Mouse (Mus musculus) heart, adult 8-10 months (tissue): ENCODE data around the gene Hist1h4m. TPM values are rescaled to one million over a fixed set of nuclear protein-coding genes. Genes with fewer than 3 reads are reported as not detected.
A peak's percentile ranks its signal among the peaks of the same experiment; 100 is the strongest.
"Not testable (repeated sequence)": the region's sequence is repeated elsewhere in the genome, so short reads cannot be mapped to it uniquely, and the experiment has no call there.

Experiments used
- DNase-seq: peaks from one replicate; pipeline ENCODE4 v3.0.0; 2022; ENCODE audit warnings: low spot score
- microRNA-seq: library from miRNA; unstranded; fragments of <30 nt; microRNA quantifications from one replicate; pipeline ENCODE4 v1.2.0, GENCODE M21; 2022
- total RNA-seq, 4 experiments: library from RNA; stranded (reverse); gene quantifications; 2 replicates each; pipeline ENCODE4 v1.2.4; 2022

The Hist1h4m gene
- total RNA-seq, 4 experiments from 2014 or later = 22.8 to 37.8 (median 29.3) TPM

DNA sequence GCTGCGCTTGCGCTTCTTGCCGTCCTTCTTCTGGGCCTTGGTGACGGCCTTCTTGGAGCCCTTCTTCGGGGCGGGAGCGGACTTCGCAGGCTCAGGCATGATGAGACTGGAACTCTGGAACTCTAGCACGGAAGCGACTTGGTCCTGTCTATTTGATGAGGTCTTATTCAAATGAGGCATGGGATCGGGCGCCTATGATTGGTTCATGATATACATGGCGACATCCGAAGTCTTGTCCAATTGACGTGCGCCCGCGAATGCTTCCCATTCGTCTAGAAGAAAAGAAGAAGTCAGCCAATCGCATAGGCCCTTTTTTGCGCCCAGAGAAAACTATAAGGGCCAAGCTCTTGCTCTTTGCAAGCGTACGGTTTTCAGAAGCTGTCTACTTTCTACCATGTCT, 1.5 kb upstream of the Hist1h4m start, which contains the start of the genes Hist1h2bq and Hist1h2ao:
Hist1h2bq (minus strand) TSS at position 125 of the 400 bp plus-strand sequence.
Hist1h2ao (plus strand) TSS at position 393 of the 400 bp plus-strand sequence.
- DNase-seq = not testable (repeated sequence)

- DNase-seq = not testable (repeated sequence)
Observed at GRCm38 (mm10) chr13:21811074-21811473, 472 bp upstream of the Hist1h4m start.

DNA sequence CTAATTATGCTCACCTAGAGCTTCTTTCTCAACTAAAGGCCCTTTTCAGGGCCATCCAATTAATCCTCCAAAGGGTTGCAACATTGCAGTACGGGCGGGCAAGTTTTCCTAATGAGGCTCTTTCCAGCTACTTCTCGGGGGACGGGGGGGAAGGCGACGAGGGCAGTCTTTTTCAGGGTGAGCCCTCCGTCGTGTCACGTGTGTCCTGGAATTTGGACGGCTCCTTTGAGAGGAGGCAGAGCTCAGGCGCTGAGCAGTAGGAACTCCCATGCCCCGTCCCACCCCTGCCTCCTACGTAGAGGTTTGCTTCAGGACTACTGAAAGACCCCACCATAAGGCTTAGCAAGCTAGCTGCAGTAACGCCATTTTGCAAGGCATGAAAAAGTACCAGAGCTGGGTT, 546 bp downstream of the Hist1h4m start:
- not testable (repeated sequence) for DNase-seq

GRCm38 (mm10) chr13:21820082-21820890, 8.7 kb downstream of the Hist1h4m start:
- DNase-seq = not testable (repeated sequence)

DNA sequence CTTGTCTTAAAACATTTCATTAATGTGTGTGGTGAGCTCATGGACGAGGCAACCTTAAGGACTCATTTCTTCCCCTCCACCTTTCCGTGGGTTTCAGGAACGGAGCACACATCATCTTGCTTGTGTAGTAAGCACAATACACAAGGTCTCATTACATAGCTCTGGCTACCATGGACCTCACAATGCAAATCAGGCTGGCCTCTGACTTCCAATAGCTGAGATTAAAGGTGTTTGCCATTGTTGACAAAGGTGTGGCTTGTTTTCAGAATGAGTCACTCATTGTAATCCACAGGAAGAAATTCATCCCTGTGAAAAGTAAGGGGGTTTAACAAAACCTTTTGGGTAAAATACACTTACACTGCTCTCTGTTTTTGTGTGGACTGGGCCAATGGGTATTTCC, 17.0 kb downstream of the Hist1h4m start:
- no peak for DNase-seq

DNA sequence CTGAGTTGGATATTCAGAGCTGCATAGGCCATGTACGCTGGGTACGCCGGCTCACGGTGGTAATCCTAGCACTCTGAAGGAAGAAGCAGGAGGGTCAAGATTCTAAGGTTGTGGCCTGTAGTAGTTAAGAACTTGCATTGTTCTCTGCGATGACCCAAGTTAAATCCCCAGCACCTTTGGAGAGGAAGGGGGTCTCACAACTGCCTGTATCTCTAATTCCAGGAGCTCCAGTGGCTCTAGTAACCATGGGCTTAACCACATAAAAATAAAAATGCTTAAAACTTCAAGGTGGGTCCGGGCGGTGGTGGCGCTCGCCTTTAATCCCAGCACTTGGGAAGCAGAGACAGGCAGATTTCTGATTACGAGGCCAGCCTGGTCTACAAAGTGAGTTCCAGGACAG, 18.8 kb downstream of the Hist1h4m start:
- no peak for DNase-seq

GRCm38 (mm10) chr13:21831418-21832394, 20.2 kb downstream of the Hist1h4m start, which contains the start of gene Hist1h4n:
Hist1h4n (minus strand) TSS chr13:21832196.
- DNase-seq = peak; percentile 41

- not testable (repeated sequence) for DNase-seq
Observed at GRCm38 (mm10) chr13:21833461-21833860, 21.9 kb downstream of the Hist1h4m start, which contains the start of the genes Hist1h2ap and Hist1h2br. Hist1h2ap (minus strand) TSS chr13:21833507. Hist1h2br (plus strand) TSS chr13:21833743.

- not testable (repeated sequence) for DNase-seq
Observed at GRCm38 (mm10) chr13:21840508-21840907, 29.0 kb downstream of the Hist1h4m start.

GRCm38 (mm10) chr13:21846356-21846755, 34.8 kb downstream of the Hist1h4m start:
- not testable (repeated sequence) for DNase-seq

DNA sequence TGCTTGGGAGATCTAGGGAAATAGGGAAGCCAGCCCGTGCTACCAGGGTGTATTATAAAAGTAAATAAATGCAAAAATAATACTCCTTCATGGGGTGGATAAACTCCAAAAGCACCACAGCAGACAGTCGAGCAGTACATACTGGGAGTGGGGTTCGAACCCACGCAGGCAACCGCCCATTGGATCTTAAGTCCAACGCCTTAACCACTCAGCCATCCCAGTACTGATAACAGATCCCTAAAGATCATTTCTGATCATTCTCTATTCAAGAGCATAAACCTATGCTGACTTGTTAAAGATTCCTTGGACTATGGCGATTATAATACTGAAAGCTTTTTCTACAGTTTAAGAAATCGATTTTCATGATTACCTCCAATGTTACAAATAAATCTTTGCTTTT, 36.3 kb downstream of the Hist1h4m start:
- no peak for DNase-seq

DNA sequence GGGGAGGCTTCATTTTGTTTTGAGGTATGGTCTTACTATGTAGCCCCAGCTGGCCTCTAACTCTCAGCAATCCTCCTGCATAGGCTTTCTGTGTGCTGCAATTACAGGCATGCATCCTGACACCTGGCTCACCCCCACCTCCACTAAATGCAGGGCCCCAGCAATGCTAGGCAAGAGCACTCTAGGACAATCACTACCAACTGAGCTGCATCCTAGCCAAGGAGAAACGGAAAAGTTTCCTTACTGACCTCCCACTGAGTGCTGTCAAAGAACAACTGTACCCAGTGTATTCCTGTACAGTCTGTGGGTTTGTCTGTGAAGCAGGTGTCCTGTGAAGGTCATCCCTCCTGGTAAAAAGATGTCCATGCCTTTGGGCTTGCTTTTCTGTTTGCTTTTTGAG, 39.1 kb downstream of the Hist1h4m start:
- not testable (repeated sequence) for DNase-seq

- peak; percentile 87 for DNase-seq
Observed at GRCm38 (mm10) chr13:21852215-21852945, 40.8 kb downstream of the Hist1h4m start.

- DNase-seq = peak; percentile 85
Observed at GRCm38 (mm10) chr13:21855146-21855545, 43.6 kb downstream of the Hist1h4m start.

DNA sequence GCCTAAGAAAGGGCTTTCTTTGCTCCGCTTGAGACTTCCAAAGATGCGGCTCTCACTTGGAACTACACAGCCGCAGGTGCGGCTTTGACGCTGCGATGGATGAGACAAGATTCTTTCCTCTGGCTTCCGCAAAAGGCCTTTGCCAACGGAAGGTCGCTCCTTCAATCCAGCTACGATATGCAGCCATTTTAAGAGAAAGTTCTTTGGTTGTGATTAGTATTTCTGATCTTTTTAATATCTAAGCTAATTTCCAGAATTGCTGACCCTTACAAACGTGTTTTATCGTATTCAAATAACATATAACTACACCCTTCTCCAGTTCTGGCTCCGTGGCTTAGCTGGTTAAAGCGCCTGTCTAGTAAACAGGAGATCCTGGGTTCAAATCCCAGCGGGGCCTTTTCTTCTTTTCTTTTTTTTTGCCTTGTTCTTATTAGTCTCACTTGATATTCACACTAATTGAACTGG, 44.2 kb downstream of the Hist1h4m start:
- DNase-seq = peak; percentile 83

DNA sequence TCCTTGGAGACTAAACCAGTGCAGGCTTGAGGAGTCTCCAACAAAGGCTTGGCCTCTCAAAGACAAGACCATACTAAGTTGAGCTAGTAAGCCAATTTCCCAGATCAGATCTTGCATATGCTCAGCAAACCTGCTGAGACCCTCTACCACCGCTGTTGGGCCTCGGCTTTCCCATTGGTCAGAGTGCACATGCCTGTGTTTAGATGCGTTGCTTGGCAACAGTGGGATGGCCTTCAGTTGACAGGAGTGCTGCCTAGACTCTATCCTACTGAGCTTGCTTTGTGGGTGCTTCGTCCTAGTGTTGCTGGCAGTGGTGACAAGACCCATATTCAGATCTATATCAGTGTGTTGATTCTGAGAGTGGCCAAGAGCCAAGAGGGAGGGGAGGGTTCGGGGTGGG, 50.1 kb downstream of the Hist1h4m start:
- DNase-seq = no peak

Small RNA genes within 50 kb of the gene (microRNA-seq; reads per million reads assigned to microRNA genes)
- not detected for gene Gm19658
- gene Gm44346 = not detected
- gene Gm44466 = not detected

Other genes starting within 250 kb of the Hist1h4m start
- not detected for gene Olfr1364, start 230.0 kb upstream of the Hist1h4m start, total RNA-seq
- gene Olfr1362, start 197.7 kb upstream of the Hist1h4m start, total RNA-seq = not detected
- gene Olfr11, start 169.2 kb upstream of the Hist1h4m start, total RNA-seq = not detected
- gene Olfr1361, start 148.4 kb upstream of the Hist1h4m start, total RNA-seq = not detected
- gene Olfr1360, start 134.3 kb upstream of the Hist1h4m start, total RNA-seq = not detected
- gene Olfr1359, start 113.6 kb upstream of the Hist1h4m start, total RNA-seq = not detected
- 10 to 100 TPM in 1 of 4 experiments, 1 to 10 TPM in 3; 5.4 to 11.8 (median 8.0) TPM for gene Hist1h2bl, start 95.6 kb upstream of the Hist1h4m start, total RNA-seq
- gene Hist1h2ai, start 95.3 kb upstream of the Hist1h4m start, total RNA-seq = 10 to 100 TPM in 2 of 4 experiments, 1 to 10 TPM in 1, not detected in 1; 1.1 to 17.1 (median 12.1) TPM
- 10 to 100 TPM in 2 of 4 experiments, 1 to 10 TPM in 2; 5.0 to 19.2 (median 10.1) TPM for gene Hist1h3h, start 94.1 kb upstream of the Hist1h4m start, total RNA-seq
- gene Hist1h2bm, start 89.7 kb upstream of the Hist1h4m start, total RNA-seq = 1 to 10 TPM in 2 of 4 experiments, under 1 TPM in 1, not detected in 1; 0.94 to 3.0 (median 1.8) TPM
- 1 to 10 TPM; 1.4 to 4.4 (median 4.0) TPM for gene Hist1h4j, start 76.7 kb upstream of the Hist1h4m start, total RNA-seq
- gene Hist1h4k, start 61.2 kb upstream of the Hist1h4m start, total RNA-seq = 10 to 100 TPM; 26.9 to 29.6 (median 28.6) TPM
- 1 to 10 TPM in 3 of 4 experiments, not detected in 1; 1.5 to 4.4 (median 2.0) TPM for gene Hist1h2ak, start 57.9 kb upstream of the Hist1h4m start, total RNA-seq
- gene Hist1h2bn, start 57.6 kb upstream of the Hist1h4m start, total RNA-seq = 1 to 10 TPM; 2.0 to 7.1 (median 4.3) TPM
- 1 to 10 TPM in 3 of 4 experiments, under 1 TPM in 1; 0.62 to 4.7 (median 2.5) TPM for gene Hist1h1b, start 31.1 kb upstream of the Hist1h4m start, total RNA-seq
- 10 to 100 TPM in 1 of 4 experiments, 1 to 10 TPM in 3; 6.6 to 10.5 (median 8.8) TPM for gene Hist1h3i, start 28.4 kb upstream of the Hist1h4m start, total RNA-seq
- gene Hist1h2an, start 24.5 kb upstream of the Hist1h4m start, total RNA-seq = 1 to 10 TPM in 1 of 4 experiments, not detected in 3; 1.1 TPM
- gene Hist1h2bp, start 24.3 kb upstream of the Hist1h4m start, total RNA-seq = 1 to 10 TPM in 3 of 4 experiments, under 1 TPM in 1; 0.81 to 6.2 (median 1.3) TPM
- gene Hist1h2bq, start 1.5 kb upstream of the Hist1h4m start, total RNA-seq = 10 to 100 TPM; 25.7 to 37.7 (median 29.1) TPM
- 10 to 100 TPM in 1 of 4 experiments, not detected in 3; 16.3 TPM for gene Hist1h2ao, start 1.3 kb upstream of the Hist1h4m start, total RNA-seq
- 10 to 100 TPM in 3 of 4 experiments, 1 to 10 TPM in 1; 6.1 to 17.9 (median 14.8) TPM for gene Hist1h4n, start 20.4 kb downstream of the Hist1h4m start, total RNA-seq
- gene Hist1h2ap, start 21.8 kb downstream of the Hist1h4m start, total RNA-seq = 10 to 100 TPM in 1 of 4 experiments, 1 to 10 TPM in 2, not detected in 1; 3.1 to 13.1 (median 4.1) TPM
- 10 to 100 TPM; 25.5 to 37.9 (median 28.9) TPM for gene Hist1h2br, start 22.0 kb downstream of the Hist1h4m start, total RNA-seq
- 1 to 10 TPM in 1 of 4 experiments, under 1 TPM in 3; 0.46 to 1.0 (median 0.83) TPM for gene Zfp184, start 133.3 kb downstream of the Hist1h4m start, total RNA-seq
- not detected for gene Pom121l2, start 169.4 kb downstream of the Hist1h4m start, total RNA-seq
- under 1 TPM in 1 of 4 experiments, not detected in 3; 0.22 TPM for gene Prss16, start 198.0 kb downstream of the Hist1h4m start, total RNA-seq
- 10 to 100 TPM in 2 of 4 experiments, 1 to 10 TPM in 2; 1.7 to 11.1 (median 9.1) TPM for gene Hist1h2ah, start 223.8 kb downstream of the Hist1h4m start, total RNA-seq
- 10 to 100 TPM in 1 of 4 experiments, 1 to 10 TPM in 3; 4.6 to 13.2 (median 8.3) TPM for gene Hist1h2bk, start 224.1 kb downstream of the Hist1h4m start, total RNA-seq
- gene Hist1h4i, start 229.6 kb downstream of the Hist1h4m start, total RNA-seq = 10 to 100 TPM; 11.6 to 17.7 (median 15.2) TPM
- 10 to 100 TPM in 1 of 4 experiments, 1 to 10 TPM in 3; 2.7 to 12.6 (median 6.6) TPM for gene Hist1h2ag, start 231.2 kb downstream of the Hist1h4m start, total RNA-seq
- 1 to 10 TPM; 1.4 to 7.1 (median 2.5) TPM for gene Hist1h2bj, start 231.5 kb downstream of the Hist1h4m start, total RNA-seq